Mouse (Mus musculus) stomach, embryonic 14.5 days (tissue): Measurements from ENCODE around the gene Mtor. TPM values are rescaled to one million over a fixed set of nuclear protein-coding genes. Genes with fewer than 3 reads are reported as not detected.
A peak's percentile ranks its signal among the peaks of the same experiment; 100 is the strongest.

Experiments
- ATAC-seq: fragments of 200-750 bp; cut with Nextera tagmentation; 2 replicates; pipeline ENCODE4 v1.8.0; 2017; ENCODE audit warnings: low read depth, moderate TSS enrichment; ENCODE audit not compliant: insufficient number of reproducible peaks, insufficient read depth, low FRiP score
- H3K27ac ChIP-seq: fragments of 300-500 bp; sonication (generic); 2 replicates; pipeline ENCODE4 v1.5.1; 2014; ENCODE audit warnings: mild to moderate bottlenecking, low read length, moderate library complexity, mixed read lengths
- H3K27me3 ChIP-seq: fragments of 300-500 bp; sonication (generic); 2 replicates; pipeline ENCODE4 v1.6.1; 2014; ENCODE audit warnings: low read length, control low read depth, mixed read lengths; ENCODE audit not compliant: control insufficient read depth, insufficient read depth
- H3K36me3 ChIP-seq: fragments of 300-500 bp; sonication (generic); 2 replicates; pipeline ENCODE4 v1.6.1; 2014; ENCODE audit warnings: mild to moderate bottlenecking, control low read depth, low read length, moderate library complexity, mixed read lengths; ENCODE audit not compliant: control insufficient read depth, insufficient read depth
- H3K4me1 ChIP-seq: fragments of 300-500 bp; sonication (generic); 2 replicates; pipeline ENCODE4 v1.6.1; 2014; ENCODE audit warnings: low read length, control low read depth, mixed read lengths; ENCODE audit not compliant: control insufficient read depth, insufficient read depth
- H3K4me2 ChIP-seq: fragments of 300-500 bp; sonication (generic); replicated peaks from 2 replicates; pipeline ENCODE4 v1.6.1; 2014; ENCODE audit warnings: low read depth, low read length, control low read depth
- H3K4me3 ChIP-seq: fragments of 300-500 bp; sonication (generic); 2 replicates; pipeline ENCODE4 v1.5.1; 2014; ENCODE audit warnings: low read depth, low read length, control low read depth
- H3K9ac ChIP-seq: fragments of 300-500 bp; sonication (generic); replicated peaks from 2 replicates; pipeline ENCODE4 v1.6.1; 2014; ENCODE audit warnings: low read depth, mild to moderate bottlenecking, control low read depth, low read length, moderate library complexity, mixed read lengths
- H3K9me3 ChIP-seq: fragments of 300-500 bp; sonication (generic); 2 replicates; pipeline ENCODE4 v1.6.1; 2016; ENCODE audit warnings: low read depth, low read length, control low read depth; ENCODE audit not compliant: control insufficient read depth
- WGBS: fragments of 180-500 bp; shearing (Covaris S2); extraction: QIAGEN DNeasy Blood & Tissue Kit; methylation state at CpG from one replicate; pipeline ENCODE4 v1.1.7; 2014; 5-methylcytosine and 5-hydroxymethylcytosine counted together
- polyA plus RNA-seq: library from polyadenylated mRNA; unstranded; fragments of >200 nt; fragmentation: Nextera tagmentation; extraction: Ambion mirVana; gene quantifications from 2 replicates; pipeline ENCODE4 v1.2.1, GENCODE M21; 2014

The Mtor gene
- polyA plus RNA-seq, 1 experiment from 2014 or later = 22.8 TPM

- H3K4me1 ChIP-seq = no peaks in the 10 kb centered on the region
- ATAC-seq = no peak
- peaks cover 2% of the 10 kb centered on the region; the same call in 1 of the 2 replicates for H3K36me3 ChIP-seq
- H3K27ac ChIP-seq = no peak within 1 kb of the TSS
- no peak within 1 kb of the TSS for H3K4me2 ChIP-seq
- no peaks in the 10 kb centered on the region for H3K9me3 ChIP-seq
- no peaks in the 10 kb centered on the region for H3K27me3 ChIP-seq
- no peak within 1 kb of the TSS for H3K9ac ChIP-seq
- H3K4me3 ChIP-seq = no peak within 1 kb of the TSS
- WGBS = 86% methylated on average over 14 of the region's 14 CpGs
These were observed 154.1 kb downstream of the Mtor start, which contains the start of gene Masp2 for GRCm38 (mm10) chr4:148602357-148603120. Gene Masp2 (plus strand): TSS chr4:148602554.

GRCm38 (mm10) chr4:148603376-148604139, 155.1 kb downstream of the Mtor start:
- no peaks in the 10 kb centered on the region for H3K9me3 ChIP-seq
- no peak overlapping the region for H3K27ac ChIP-seq
- ATAC-seq = no peak
- H3K27me3 ChIP-seq = no peaks in the 10 kb centered on the region
- no peaks in the 10 kb centered on the region; the same call in 1 of the 2 replicates for H3K36me3 ChIP-seq
- H3K4me2 ChIP-seq = no peak overlapping the region
- H3K4me3 ChIP-seq = no peak overlapping the region
- H3K4me1 ChIP-seq = no peaks in the 10 kb centered on the region
- WGBS = 66% methylated on average over 10 of the region's 10 CpGs
- no peak overlapping the region for H3K9ac ChIP-seq

GRCm38 (mm10) chr4:148604141-148604540, 155.7 kb downstream of the Mtor start:
- Histone ChIP-seq H3K9me3 (no peaks in the 10 kb centered on the region), H3K4me3 (no peak overlapping the region), H3K27me3 (no peaks in the 10 kb centered on the region), H3K36me3 (no peaks in the 10 kb centered on the region), H3K27ac (0 out of 2 replicates have a peak overlapping the region, but pooled peaks have one; percentile 21), H3K4me1 (no peaks in the 10 kb centered on the region), H3K9ac (no peak overlapping the region), H3K4me2 (no peak overlapping the region)
- WGBS = 66% methylated on average over 7 of the region's 7 CpGs
- no peak for ATAC-seq

GRCm38 (mm10) chr4:148604541-148605165, 156.2 kb downstream of the Mtor start:
- no peak overlapping the region for H3K4me3 ChIP-seq
- no peaks in the 10 kb centered on the region for H3K36me3 ChIP-seq
- peak; percentile 47; the same call in 1 of the 2 replicates for ATAC-seq
- no peak overlapping the region for H3K4me2 ChIP-seq
- no peaks in the 10 kb centered on the region for H3K4me1 ChIP-seq
- 86% methylated on average over 3 of the region's 3 CpGs for WGBS
- no peaks in the 10 kb centered on the region for H3K9me3 ChIP-seq
- H3K27me3 ChIP-seq = no peaks in the 10 kb centered on the region
- H3K9ac ChIP-seq = no peak overlapping the region
- H3K27ac ChIP-seq = 0 out of 2 replicates have a peak overlapping the region, but pooled peaks have one; percentile 21

Other genes starting within 250 kb of the Mtor start
- gene Disp3, start 160.6 kb upstream of the Mtor start, polyA plus RNA-seq = 0.12 and 0.24 TPM in 2 replicates
- 16.9 and 17.1 TPM in 2 replicates for gene Ubiad1, start 3.8 kb upstream of the Mtor start, polyA plus RNA-seq
- gene Angptl7, start 51.8 kb downstream of the Mtor start, polyA plus RNA-seq = 4.2 and 4.6 TPM in 2 replicates
- 86.6 and 93.1 TPM in 2 replicates for gene Exosc10, start 109.8 kb downstream of the Mtor start, polyA plus RNA-seq
- 197 and 201 TPM in 2 replicates for gene Srm, start 142.9 kb downstream of the Mtor start, polyA plus RNA-seq
- 0.67 TPM in 1 of 2 replicates, not detected in the other for gene Masp2, start 153.9 kb downstream of the Mtor start, polyA plus RNA-seq
- 154 and 159 TPM in 2 replicates for gene Tardbp, start 178.4 kb downstream of the Mtor start, polyA plus RNA-seq
- not detected in 2 replicates for gene Gm572, start 194.7 kb downstream of the Mtor start, polyA plus RNA-seq